Mouse (Mus musculus): ENCODE measurements around the gene Ehmt2. TPM values are rescaled to one million over a fixed set of nuclear protein-coding genes. Genes with fewer than 3 reads are reported as not detected.
A peak's percentile ranks its signal among the peaks of the same experiment; 100 is the strongest.
"Not testable (repeated sequence)": the region's sequence is repeated elsewhere in the genome, so short reads cannot be mapped to it uniquely, and the experiment has no call there.

The Ehmt2 gene
- polyA plus RNA-seq, 1 experiment from 2014 or later: 35.2 TPM

DNA sequence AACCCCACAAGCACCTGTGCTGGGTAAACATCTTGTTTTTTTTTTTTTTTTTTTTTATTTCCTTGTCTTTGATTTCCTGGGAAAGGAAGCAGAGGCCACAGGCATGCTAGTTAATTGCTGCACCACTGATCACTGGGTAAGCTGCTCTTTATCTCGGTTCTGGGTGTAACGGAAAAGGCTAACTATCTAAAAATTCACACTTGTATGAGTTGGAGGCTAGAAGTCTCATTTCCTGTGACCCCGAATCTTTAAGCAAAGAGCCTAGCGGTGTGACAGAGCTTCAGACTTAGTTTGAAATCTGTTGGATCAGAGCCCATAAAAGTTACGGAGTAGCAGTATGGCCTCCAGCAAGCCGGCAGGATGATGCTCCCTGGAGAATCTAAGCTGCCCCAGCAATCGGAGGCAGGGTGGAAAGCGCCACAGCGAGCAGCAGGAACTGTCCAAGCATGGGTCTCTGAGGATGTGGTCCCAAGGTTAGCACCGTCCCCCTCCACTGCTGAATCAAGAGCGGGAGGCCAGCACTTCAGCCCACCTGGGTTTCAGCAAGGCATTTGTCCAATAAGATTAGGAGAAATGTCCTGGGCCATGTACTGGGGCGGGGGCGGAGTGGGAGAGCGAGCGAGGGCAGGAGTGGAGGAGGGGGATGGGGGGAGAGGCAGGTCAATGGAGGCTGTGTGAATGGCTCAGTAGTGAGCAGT, 43.2 kb downstream of the Ehmt2 start:
- H3K4me1 ChIP-seq (ENCODE audit: control insufficient read depth in 2 of 2, insufficient read depth in 2 of 2, low read length in 2 of 2): peaks cover 3 to 10% of the 10 kb centered on the region in 2 experiments; a peak in 2 of 4 replicates
- peak overlapping the region; percentile 64 for H3K9ac ChIP-seq (ENCODE audit: low read length)
- peak overlapping the region; percentile 29 to 31 for H3K4me3 ChIP-seq (ENCODE audit: control insufficient read depth in 1 of 2, insufficient read depth in 1 of 2, low read depth in 1 of 2, low read length in 2 of 2)
- H3K27me3 ChIP-seq (ENCODE audit: control insufficient read depth, insufficient read depth, low read length): no peaks in the 10 kb centered on the region
- no peaks in the 10 kb centered on the region for H3K9me3 ChIP-seq (ENCODE audit: control insufficient read depth, low read length)
- WGBS: 6% methylated on average over 15 of the region's 15 CpGs
- peak overlapping the region; percentile 66 to 75 for H3K27ac ChIP-seq (replicated peaks in 1 of 2; ENCODE audit: control insufficient read depth in 1 of 2, insufficient read depth in 1 of 2, low read depth in 2 of 2, low read length in 2 of 2)
- H3K4me2 ChIP-seq (ENCODE audit: low read length): peak overlapping the region; percentile 63
- H3K36me3 ChIP-seq (ENCODE audit: control insufficient read depth, insufficient read depth, low read length): no peaks in the 10 kb centered on the region
- peak; percentile 32; the same call in 1 of the 2 replicates for ATAC-seq (ENCODE audit: insufficient number of reproducible peaks, insufficient read depth, low FRiP score, low read depth)

DNA sequence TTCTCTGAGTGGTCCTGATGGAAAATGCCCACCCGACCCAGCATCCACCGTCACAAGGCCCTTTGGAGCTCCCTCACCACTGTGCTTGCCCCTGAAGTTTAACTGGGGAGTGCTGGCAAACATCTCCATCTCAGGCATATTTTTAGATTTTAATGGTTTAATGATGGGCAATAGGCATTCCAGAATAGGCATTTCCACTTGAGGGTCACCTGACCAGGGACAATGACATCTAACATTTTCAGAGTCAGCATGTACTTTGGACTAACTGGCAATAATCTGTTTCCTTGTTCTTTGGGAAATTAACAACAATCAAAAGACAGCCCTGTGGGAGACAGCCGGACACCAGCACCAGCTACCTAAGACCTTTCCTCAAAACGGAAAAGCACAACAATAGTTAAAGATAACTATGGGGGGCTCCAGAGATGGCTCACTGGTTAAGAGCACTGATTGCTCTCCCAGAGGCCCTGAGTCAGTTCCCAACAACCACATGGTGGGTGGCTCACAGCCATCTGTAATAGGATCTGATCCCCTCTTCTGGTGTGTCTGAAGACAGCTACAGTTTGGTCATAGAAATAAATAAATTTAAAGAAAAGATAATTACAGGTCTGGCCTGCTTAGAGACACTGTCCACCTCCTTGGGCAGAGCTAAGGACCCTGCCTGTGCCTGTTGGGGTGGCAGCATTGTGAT, 45.0 kb downstream of the Ehmt2 start:
- 75% methylated on average over 4 of the region's 4 CpGs for WGBS
- no peaks in the 10 kb centered on the region for H3K27me3 ChIP-seq (ENCODE audit: control insufficient read depth, insufficient read depth, low read length)
- no peak overlapping the region for H3K4me3 ChIP-seq (ENCODE audit: control insufficient read depth in 1 of 2, insufficient read depth in 1 of 2, low read depth in 1 of 2, low read length in 2 of 2)
- no peaks in the 10 kb centered on the region for H3K36me3 ChIP-seq (ENCODE audit: control insufficient read depth, insufficient read depth, low read length)
- no peak overlapping the region for H3K4me2 ChIP-seq (ENCODE audit: low read length)
- no peak for ATAC-seq (ENCODE audit: insufficient number of reproducible peaks, insufficient read depth, low FRiP score, low read depth)
- peaks cover 3 to 10% of the 10 kb centered on the region in 2 experiments; a peak in 2 of 4 replicates for H3K4me1 ChIP-seq (ENCODE audit: control insufficient read depth in 2 of 2, insufficient read depth in 2 of 2, low read length in 2 of 2)
- H3K9ac ChIP-seq (ENCODE audit: low read length): no peak overlapping the region
- H3K9me3 ChIP-seq (ENCODE audit: control insufficient read depth, low read length): no peaks in the 10 kb centered on the region
- H3K27ac ChIP-seq (replicated peaks in 1 of 2; ENCODE audit: control insufficient read depth in 1 of 2, insufficient read depth in 1 of 2, low read depth in 2 of 2, low read length in 2 of 2): no peak overlapping the region

DNA sequence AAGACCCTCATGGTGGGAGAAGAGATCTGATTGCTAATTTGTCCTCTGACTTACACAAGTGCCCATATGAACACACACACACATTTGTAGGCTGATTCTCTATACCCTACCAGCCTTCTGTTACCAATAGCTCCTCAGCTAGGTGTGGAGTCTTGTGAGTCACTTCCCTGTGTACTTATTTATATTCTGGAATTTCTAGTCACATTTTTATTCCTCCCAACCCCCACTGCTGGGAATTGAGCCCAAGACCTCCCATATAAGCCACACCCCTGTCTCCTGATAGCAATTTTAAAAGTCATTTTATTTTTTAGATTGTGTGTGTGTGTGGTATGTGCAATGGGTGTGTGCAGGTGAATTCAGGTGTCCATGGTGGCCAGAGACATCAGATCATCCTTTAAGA, 46.1 kb downstream of the Ehmt2 start:
- Histone ChIP-seq H3K36me3 (ENCODE audit: control insufficient read depth, insufficient read depth, low read length) (peaks cover under 1% of the 10 kb centered on the region), H3K27ac (replicated peaks in 1 of 2; ENCODE audit: control insufficient read depth in 1 of 2, insufficient read depth in 1 of 2, low read depth in 2 of 2, low read length in 2 of 2) (no peak overlapping the region), H3K9me3 (ENCODE audit: control insufficient read depth, low read length) (no peaks in the 10 kb centered on the region), H3K9ac (ENCODE audit: low read length) (no peak overlapping the region; the same call in 1 of the 2 replicates), H3K4me3 (ENCODE audit: control insufficient read depth in 1 of 2, insufficient read depth in 1 of 2, low read depth in 1 of 2, low read length in 2 of 2) (no peak overlapping the region), H3K4me2 (ENCODE audit: low read length) (no peak overlapping the region), H3K27me3 (ENCODE audit: control insufficient read depth, insufficient read depth, low read length) (no peaks in the 10 kb centered on the region), H3K4me1 (ENCODE audit: control insufficient read depth in 2 of 2, insufficient read depth in 2 of 2, low read length in 2 of 2) (peaks cover 3 to 10% of the 10 kb centered on the region in 2 experiments; a peak in 2 of 4 replicates)
- no peak for ATAC-seq (ENCODE audit: insufficient number of reproducible peaks, insufficient read depth, low FRiP score, low read depth)

GRCm38 (mm10) chr17:34946486-34947140, 48.3 kb downstream of the Ehmt2 start:
- Histone ChIP-seq H3K4me2 (ENCODE audit: low read length) (no peak overlapping the region), H3K27ac (replicated peaks in 1 of 2; ENCODE audit: control insufficient read depth in 1 of 2, insufficient read depth in 1 of 2, low read depth in 2 of 2, low read length in 2 of 2) (no peak overlapping the region), H3K4me3 (ENCODE audit: control insufficient read depth in 1 of 2, insufficient read depth in 1 of 2, low read depth in 1 of 2, low read length in 2 of 2) (no peak overlapping the region), H3K27me3 (ENCODE audit: control insufficient read depth, insufficient read depth, low read length) (no peaks in the 10 kb centered on the region), H3K9me3 (ENCODE audit: control insufficient read depth, low read length) (no peaks in the 10 kb centered on the region), H3K9ac (ENCODE audit: low read length) (no peak overlapping the region), H3K36me3 (ENCODE audit: control insufficient read depth, insufficient read depth, low read length) (peaks cover 22% of the 10 kb centered on the region), H3K4me1 (ENCODE audit: control insufficient read depth in 2 of 2, insufficient read depth in 2 of 2, low read length in 2 of 2) (peaks cover 5 to 20% of the 10 kb centered on the region in 2 experiments)
- no peak for ATAC-seq (ENCODE audit: insufficient number of reproducible peaks, insufficient read depth, low FRiP score, low read depth)
- WGBS: 91% methylated on average over 5 of the region's 5 CpGs

DNA sequence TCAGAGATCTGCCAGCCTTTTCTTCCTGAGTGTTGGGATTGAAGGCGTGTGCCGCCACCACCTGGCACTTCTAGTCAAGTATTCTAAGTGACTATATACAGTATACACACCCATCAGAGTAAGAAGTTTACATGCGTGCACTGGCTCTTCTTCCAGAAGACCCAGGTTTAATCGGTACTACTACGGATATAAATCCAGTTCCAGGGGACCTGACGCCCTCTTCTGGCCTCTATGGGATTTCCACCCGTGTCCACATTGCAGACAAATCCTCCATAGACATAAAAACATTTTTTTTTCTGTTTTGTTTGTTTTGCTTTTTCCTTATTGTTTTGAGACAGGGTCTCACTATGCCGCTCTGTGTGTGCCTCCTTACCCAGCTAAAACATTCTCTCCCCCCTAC, 49.3 kb downstream of the Ehmt2 start:
- no peak for ATAC-seq (ENCODE audit: insufficient number of reproducible peaks, insufficient read depth, low FRiP score, low read depth)
- no peak overlapping the region for H3K4me2 ChIP-seq (ENCODE audit: low read length)
- H3K27ac ChIP-seq (replicated peaks in 1 of 2; ENCODE audit: control insufficient read depth in 1 of 2, insufficient read depth in 1 of 2, low read depth in 2 of 2, low read length in 2 of 2): no peak overlapping the region

GRCm38 (mm10) chr17:34948721-34949552, 50.7 kb downstream of the Ehmt2 start:
- Histone ChIP-seq H3K36me3 (ENCODE audit: control insufficient read depth, insufficient read depth, low read length) (peaks cover 22% of the 10 kb centered on the region), H3K4me1 (ENCODE audit: control insufficient read depth in 2 of 2, insufficient read depth in 2 of 2, low read length in 2 of 2) (peaks cover 3 to 17% of the 10 kb centered on the region in 2 experiments)
- not testable (repeated sequence) for H3K4me3 ChIP-seq (ENCODE audit: control insufficient read depth in 1 of 2, insufficient read depth in 1 of 2, low read depth in 1 of 2, low read length in 2 of 2); H3K4me2 ChIP-seq (ENCODE audit: low read length); H3K9me3 ChIP-seq (ENCODE audit: control insufficient read depth, low read length); ATAC-seq (ENCODE audit: insufficient number of reproducible peaks, insufficient read depth, low FRiP score, low read depth); H3K9ac ChIP-seq (ENCODE audit: low read length); H3K27me3 ChIP-seq (ENCODE audit: control insufficient read depth, insufficient read depth, low read length); H3K27ac ChIP-seq (replicated peaks in 1 of 2; ENCODE audit: control insufficient read depth in 1 of 2, insufficient read depth in 1 of 2, low read depth in 2 of 2, low read length in 2 of 2)
- 63% methylated on average over 9 of the region's 9 CpGs for WGBS

More for the DNA sequence above, 49.3 kb downstream of the Ehmt2 start:
- Histone ChIP-seq H3K9ac (ENCODE audit: low read length) (no peak overlapping the region), H3K4me1 (ENCODE audit: control insufficient read depth in 2 of 2, insufficient read depth in 2 of 2, low read length in 2 of 2) (peaks cover 3 to 17% of the 10 kb centered on the region in 2 experiments), H3K27me3 (ENCODE audit: control insufficient read depth, insufficient read depth, low read length) (no peaks in the 10 kb centered on the region), H3K4me3 (ENCODE audit: control insufficient read depth in 1 of 2, insufficient read depth in 1 of 2, low read depth in 1 of 2, low read length in 2 of 2) (no peak overlapping the region), H3K9me3 (ENCODE audit: control insufficient read depth, low read length) (no peaks in the 10 kb centered on the region), H3K36me3 (ENCODE audit: control insufficient read depth, insufficient read depth, low read length) (peaks cover 22% of the 10 kb centered on the region)
- WGBS: 24% methylated on average over 8 of the region's 8 CpGs

DNA sequence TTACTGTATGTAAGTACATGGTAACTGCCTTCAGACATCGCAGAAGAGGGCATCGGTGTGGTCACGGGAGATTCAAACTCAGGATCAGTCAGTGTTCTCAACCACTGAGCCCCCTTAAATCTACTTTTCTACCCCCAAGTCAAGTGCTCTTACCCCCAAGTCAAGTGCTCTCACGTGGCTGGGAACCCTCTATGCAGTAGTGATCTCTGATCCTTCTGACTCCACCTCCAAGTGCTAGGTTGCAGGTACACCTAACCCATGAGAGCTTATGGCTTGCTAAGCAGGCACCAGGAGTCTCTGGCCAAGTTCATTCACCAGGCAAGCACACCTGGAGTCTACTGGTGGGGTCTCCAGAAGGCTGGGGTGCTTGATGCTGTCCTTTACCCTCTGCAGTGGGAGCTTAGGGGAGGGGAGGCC, 51.3 kb downstream of the Ehmt2 start:
- Histone ChIP-seq H3K4me3 (ENCODE audit: control insufficient read depth in 1 of 2, insufficient read depth in 1 of 2, low read depth in 1 of 2, low read length in 2 of 2) (no peak overlapping the region), H3K4me2 (ENCODE audit: low read length) (no peak overlapping the region), H3K36me3 (ENCODE audit: control insufficient read depth, insufficient read depth, low read length) (peaks cover 22% of the 10 kb centered on the region), H3K27ac (replicated peaks in 1 of 2; ENCODE audit: control insufficient read depth in 1 of 2, insufficient read depth in 1 of 2, low read depth in 2 of 2, low read length in 2 of 2) (no peak overlapping the region), H3K27me3 (ENCODE audit: control insufficient read depth, insufficient read depth, low read length) (no peaks in the 10 kb centered on the region), H3K4me1 (ENCODE audit: control insufficient read depth in 2 of 2, insufficient read depth in 2 of 2, low read length in 2 of 2) (peaks cover 3 to 13% of the 10 kb centered on the region in 2 experiments), H3K9me3 (ENCODE audit: control insufficient read depth, low read length) (no peaks in the 10 kb centered on the region), H3K9ac (ENCODE audit: low read length) (no peak overlapping the region)
- ATAC-seq (ENCODE audit: insufficient number of reproducible peaks, insufficient read depth, low FRiP score, low read depth): no peak
- 39% methylated on average over 4 of the region's 4 CpGs for WGBS
